Mouse (Mus musculus) thymus, postnatal 14 days (tissue): ENCODE measurements around the gene Ltbr.

Experiments
- DNase-seq: peaks from one replicate; pipeline ENCODE4 v3.0.0; 2021

Ltbr gene

GRCm38 (mm10) chr6:125267469-125267868, 46.2 kb downstream of the Ltbr start:
- no peak for DNase-seq

DNA sequence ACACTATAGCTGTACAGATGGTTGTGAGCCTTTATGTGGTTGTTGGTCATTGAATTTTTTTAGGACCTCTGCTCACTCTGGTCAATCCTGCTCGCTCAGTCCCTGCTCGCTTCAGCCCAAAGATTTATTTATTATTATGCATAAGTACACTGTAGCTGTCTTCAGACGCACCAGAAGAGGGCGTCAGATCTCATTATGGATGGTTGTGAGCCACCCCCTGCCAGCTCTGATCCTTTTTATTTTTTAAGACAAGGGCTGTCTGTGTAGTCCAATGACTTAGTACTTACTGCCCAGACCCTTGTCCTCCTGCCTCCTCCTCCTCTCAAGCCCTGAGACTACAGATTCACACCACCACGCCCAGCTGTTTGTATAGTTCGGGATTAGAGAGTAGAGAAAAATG, 47.1 kb downstream of the Ltbr start:
- DNase-seq, result peak; percentile 44

- no peak for DNase-seq
These were observed 47.6 kb downstream of the Ltbr start for GRCm38 (mm10) chr6:125266091-125266490.

DNA sequence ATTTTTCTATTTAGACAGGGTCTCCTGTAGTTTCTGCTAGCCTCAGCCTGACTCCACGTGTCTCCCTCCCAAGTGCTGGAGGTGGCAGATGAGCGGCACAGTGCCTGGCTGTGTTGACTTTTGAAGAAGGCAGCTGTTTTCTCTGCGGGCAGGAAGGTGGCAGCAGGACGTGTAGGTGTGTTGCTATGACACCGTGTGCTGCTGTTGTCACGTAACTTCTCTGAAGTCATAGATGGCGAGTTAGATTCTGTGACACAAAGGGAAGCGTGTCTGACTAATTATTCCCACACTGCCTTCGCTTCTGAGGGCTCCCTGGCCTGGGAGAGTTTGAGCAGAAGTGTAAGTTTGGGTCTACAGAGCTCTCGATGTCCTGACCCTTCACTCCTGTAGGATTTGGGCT, 48.4 kb downstream of the Ltbr start:
- DNase-seq, result peak; percentile 87

- no peak for DNase-seq
These were observed 49.5 kb downstream of the Ltbr start for GRCm38 (mm10) chr6:125264219-125264618.

- DNase-seq, result no peak
These were observed 53.6 kb downstream of the Ltbr start for GRCm38 (mm10) chr6:125260006-125260555.
